Mouse (Mus musculus) olfactory bulb, adult 2 months (tissue): ENCODE measurements around the gene Alkbh8.
"Not testable (repeated sequence)": the region's sequence is repeated elsewhere in the genome, so short reads cannot be mapped to it uniquely, and the experiment has no call there.

Experiments used
- CTCF ChIP-seq: fragments of 200-500 bp; IDR thresholded peaks from 2 replicates; pipeline ENCODE4 v1.5.1; 2012; ENCODE audit warnings: low read depth, mild to moderate bottlenecking, low read length, moderate library complexity; ENCODE audit not compliant: insufficient read depth
- POLR2A ChIP-seq: fragments of 200-500 bp; IDR thresholded peaks from 2 replicates; pipeline ENCODE4 v1.6.1; 2012; ENCODE audit warnings: mild to moderate bottlenecking, low read depth, low read length, moderate library complexity; ENCODE audit not compliant: insufficient read depth

DNA sequence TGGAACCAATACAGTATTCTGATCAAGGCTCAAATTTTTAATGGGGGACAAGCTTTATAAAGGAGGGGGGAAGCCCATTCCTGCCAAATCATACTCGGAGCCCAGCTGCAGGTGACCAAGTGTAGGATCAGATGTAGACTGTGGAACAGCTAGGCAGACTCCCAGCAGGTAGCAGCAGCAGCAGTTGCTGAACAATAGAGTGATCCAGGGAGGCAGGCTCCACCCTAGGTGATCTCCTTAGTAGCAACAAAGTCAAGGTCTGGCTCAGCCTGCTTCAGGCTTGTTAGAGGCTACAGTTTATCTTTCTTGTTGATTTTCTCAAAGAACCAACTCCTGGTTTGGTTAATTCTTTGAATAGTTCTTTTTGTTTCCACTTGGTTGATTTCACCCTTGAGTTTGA is 41.4 kb downstream of the Alkbh8 start:
- not testable (repeated sequence) for TF ChIP-seq POLR2A, CTCF
